Mouse (Mus musculus) neural tube, embryonic 11.5 days (tissue): ENCODE measurements around the gene Fbxo24. TPM values are rescaled to one million over a fixed set of nuclear protein-coding genes. Genes with fewer than 3 reads are reported as not detected.

Experiments used
- ATAC-seq: fragments of 200-750 bp; cut with Nextera tagmentation; 2 replicates; pipeline ENCODE4 v1.8.0; 2017; ENCODE audit warnings: moderate number of reproducible peaks, mild to moderate bottlenecking, moderate TSS enrichment, moderate library complexity; ENCODE audit not compliant: insufficient read depth, low FRiP score, low TSS enrichment
- DNase-seq: peaks from one replicate; pipeline ENCODE4 v3.0.0-alpha.2; 2015; ENCODE audit warnings: low spot score
- H3K27ac ChIP-seq: fragments of 300-500 bp; sonication (generic); 2 replicates; pipeline ENCODE4 v1.5.1; 2014; ENCODE audit warnings: low read depth, mild to moderate bottlenecking, low read length
- H3K27me3 ChIP-seq: fragments of 300-500 bp; sonication (generic); 2 replicates; pipeline ENCODE4 v1.6.1; 2014; ENCODE audit warnings: mild to moderate bottlenecking, low read length, mixed read lengths; ENCODE audit not compliant: control insufficient read depth, insufficient read depth
- H3K36me3 ChIP-seq: fragments of 300-500 bp; sonication (generic); 2 replicates; pipeline ENCODE4 v1.6.1; 2014; ENCODE audit warnings: mild to moderate bottlenecking, low read length, moderate library complexity, mixed read lengths; ENCODE audit not compliant: control insufficient read depth, insufficient read depth
- H3K4me1 ChIP-seq: fragments of 300-500 bp; sonication (generic); 2 replicates; pipeline ENCODE4 v1.6.1; 2014; ENCODE audit warnings: low read length, mixed read lengths; ENCODE audit not compliant: control insufficient read depth, insufficient read depth
- H3K4me2 ChIP-seq: fragments of 300-500 bp; sonication (generic); 2 replicates; pipeline ENCODE4 v1.6.1; 2014; ENCODE audit warnings: low read depth, mild to moderate bottlenecking, moderate library complexity
- H3K4me3 ChIP-seq: fragments of 300-500 bp; sonication (generic); 2 replicates; pipeline ENCODE4 v1.5.1; 2014; ENCODE audit warnings: low read depth, low read length
- H3K9ac ChIP-seq: fragments of 300-500 bp; sonication (generic); 2 replicates; pipeline ENCODE4 v1.6.1; 2014; ENCODE audit warnings: mild to moderate bottlenecking, low read length
- H3K9me3 ChIP-seq: fragments of 300-500 bp; sonication (generic); 2 replicates; pipeline ENCODE4 v1.6.1; 2016; ENCODE audit warnings: low read length; ENCODE audit not compliant: control insufficient read depth
- WGBS: fragments of 180-500 bp; shearing (Covaris S2); extraction: QIAGEN DNeasy Blood & Tissue Kit; methylation state at CpG from one replicate; pipeline ENCODE4 v1.1.7; 2014; 5-methylcytosine and 5-hydroxymethylcytosine counted together
- polyA plus RNA-seq: library from polyadenylated mRNA; unstranded; fragments of >200 nt; fragmentation: Nextera tagmentation; extraction: Ambion mirVana; gene quantifications from 2 replicates; pipeline ENCODE4 v1.2.1, GENCODE M21; 2014

Gene Fbxo24
- polyA plus RNA-seq, 1 experiment from 2014 or later, result 0.21 TPM

GRCm38 (mm10) chr5:137613550-137613949 is 15.3 kb downstream of the Fbxo24 start, which contains the start of gene Pcolce:
Gene Pcolce, minus strand, starts transcription at chr5:137613784.
- Histone ChIP-seq H3K36me3 (no peaks in the 10 kb centered on the region), H3K4me3 (no peak within 1 kb of the TSS), H3K9ac (no peak within 1 kb of the TSS), H3K4me1 (peaks cover 1% of the 10 kb centered on the region), H3K4me2 (no peak within 1 kb of the TSS), H3K9me3 (no peaks in the 10 kb centered on the region), H3K27ac (no peak within 1 kb of the TSS), H3K27me3 (0 out of 2 replicates have a peak, but pooled peaks cover 2% of the 10 kb centered on the region)
- 65% methylated on average over 11 of the region's 11 CpGs for WGBS
- DNase-seq (no peak), ATAC-seq (no peak)

GRCm38 (mm10) chr5:137613076-137613475 is 15.7 kb downstream of the Fbxo24 start:
- no peak overlapping the region for H3K27ac ChIP-seq
- WGBS, result 82% methylated on average over 5 of the region's 5 CpGs
- no peak overlapping the region for H3K9ac ChIP-seq

GRCm38 (mm10) chr5:137611245-137611602 is 17.6 kb downstream of the Fbxo24 start:
- WGBS, result 22% methylated on average over 6 of the region's 6 CpGs
- Histone ChIP-seq H3K9ac (peak overlapping the region; percentile 41; the same call in 1 of the 2 replicates), H3K4me2 (peak overlapping the region; percentile 32), H3K9me3 (no peaks in the 10 kb centered on the region), H3K27me3 (0 out of 2 replicates have a peak, but pooled peaks cover 2% of the 10 kb centered on the region), H3K4me3 (0 out of 2 replicates have a peak overlapping the region, but pooled peaks have one; percentile 10), H3K36me3 (no peaks in the 10 kb centered on the region; the same call in 1 of the 2 replicates), H3K4me1 (peaks cover 11% of the 10 kb centered on the region), H3K27ac (peak overlapping the region; percentile 83)
- DNase-seq (peak; percentile 64), ATAC-seq (no peak)

More at GRCm38 (mm10) chr5:137613076-137613475, 15.7 kb downstream of the Fbxo24 start:
- H3K4me3 ChIP-seq, result no peak overlapping the region
- ATAC-seq (no peak), DNase-seq (no peak)
- H3K9me3 ChIP-seq, result no peaks in the 10 kb centered on the region
- peaks cover 6% of the 10 kb centered on the region for H3K4me1 ChIP-seq
- 0 out of 2 replicates have a peak, but pooled peaks cover 2% of the 10 kb centered on the region for H3K27me3 ChIP-seq
- H3K36me3 ChIP-seq, result no peaks in the 10 kb centered on the region
- H3K4me2 ChIP-seq, result no peak overlapping the region

- Histone ChIP-seq H3K9ac (peak overlapping the region; percentile 41; the same call in 1 of the 2 replicates), H3K4me2 (peak overlapping the region; percentile 32), H3K4me1 (peaks cover 11% of the 10 kb centered on the region), H3K36me3 (no peaks in the 10 kb centered on the region; the same call in 1 of the 2 replicates), H3K4me3 (peak overlapping the region; percentile 19), H3K9me3 (no peaks in the 10 kb centered on the region), H3K27me3 (0 out of 2 replicates have a peak, but pooled peaks cover 2% of the 10 kb centered on the region), H3K27ac (peak overlapping the region; percentile 83)
- WGBS, result 14% methylated on average over 12 of the region's 12 CpGs
- ATAC-seq (no peak), DNase-seq (peak; percentile 82)
Observed at GRCm38 (mm10) chr5:137610548-137611244, 18.1 kb downstream of the Fbxo24 start.

- H3K27me3 ChIP-seq, result 0 out of 2 replicates have a peak, but pooled peaks cover 2% of the 10 kb centered on the region
- H3K9ac ChIP-seq, result no peak overlapping the region
- peaks cover 11% of the 10 kb centered on the region for H3K4me1 ChIP-seq
- H3K36me3 ChIP-seq, result no peaks in the 10 kb centered on the region; the same call in 1 of the 2 replicates
- ATAC-seq, result no peak
- DNase-seq, result no peak
- H3K4me2 ChIP-seq, result peak overlapping the region; percentile 32; the same call in 1 of the 2 replicates
- WGBS, result 58% methylated on average over 4 of the region's 4 CpGs
- no peak overlapping the region for H3K27ac ChIP-seq
- H3K9me3 ChIP-seq, result no peaks in the 10 kb centered on the region
- H3K4me3 ChIP-seq, result peak overlapping the region; percentile 19
Observed at GRCm38 (mm10) chr5:137610056-137610455, 18.7 kb downstream of the Fbxo24 start.

GRCm38 (mm10) chr5:137609292-137609691 is 19.5 kb downstream of the Fbxo24 start:
- H3K4me3 ChIP-seq, result no peak overlapping the region
- H3K9me3 ChIP-seq, result no peaks in the 10 kb centered on the region
- 0 out of 2 replicates have a peak, but pooled peaks cover 2% of the 10 kb centered on the region for H3K27me3 ChIP-seq
- no peaks in the 10 kb centered on the region; the same call in 1 of the 2 replicates for H3K36me3 ChIP-seq
- DNase-seq (no peak), ATAC-seq (no peak)
- no peak overlapping the region for H3K9ac ChIP-seq
- H3K4me2 ChIP-seq, result 0 out of 2 replicates have a peak overlapping the region, but pooled peaks have one; percentile 19
- 50% methylated on average over 3 of the region's 3 CpGs for WGBS
- no peak overlapping the region for H3K27ac ChIP-seq
- peaks cover 11% of the 10 kb centered on the region for H3K4me1 ChIP-seq

- H3K27ac ChIP-seq, result no peak overlapping the region
- H3K27me3 ChIP-seq, result 0 out of 2 replicates have a peak, but pooled peaks cover 2% of the 10 kb centered on the region
- 17% methylated on average over 20 of the region's 23 CpGs for WGBS
- DNase-seq, result no peak
- peaks cover 11% of the 10 kb centered on the region for H3K4me1 ChIP-seq
- peak overlapping the region; percentile 34 for H3K4me2 ChIP-seq
- peak overlapping the region; percentile 37; the same call in 1 of the 2 replicates for H3K9ac ChIP-seq
- no peaks in the 10 kb centered on the region for H3K9me3 ChIP-seq
- ATAC-seq, result no peak
- H3K4me3 ChIP-seq, result peak overlapping the region; percentile 16
- H3K36me3 ChIP-seq, result no peaks in the 10 kb centered on the region; the same call in 1 of the 2 replicates
Observed at GRCm38 (mm10) chr5:137608654-137609190, 20.1 kb downstream of the Fbxo24 start.

GRCm38 (mm10) chr5:137607860-137608653 is 20.7 kb downstream of the Fbxo24 start:
- WGBS, result 11% methylated on average over 25 of the region's 26 CpGs
- DNase-seq, result no peak
- Histone ChIP-seq H3K36me3 (no peaks in the 10 kb centered on the region; the same call in 1 of the 2 replicates), H3K4me2 (peak overlapping the region; percentile 34), H3K27me3 (0 out of 2 replicates have a peak, but pooled peaks cover 2% of the 10 kb centered on the region), H3K4me1 (peaks cover 11% of the 10 kb centered on the region), H3K9me3 (no peaks in the 10 kb centered on the region), H3K9ac (peak overlapping the region; percentile 37; the same call in 1 of the 2 replicates), H3K4me3 (peak overlapping the region; percentile 16), H3K27ac (no peak overlapping the region)
- ATAC-seq, result no peak
